Mouse (Mus musculus): ENCODE data around the gene Ska2.
A peak's percentile ranks its signal among the peaks of the same experiment; 100 is the strongest.

Ska2 gene

DNA sequence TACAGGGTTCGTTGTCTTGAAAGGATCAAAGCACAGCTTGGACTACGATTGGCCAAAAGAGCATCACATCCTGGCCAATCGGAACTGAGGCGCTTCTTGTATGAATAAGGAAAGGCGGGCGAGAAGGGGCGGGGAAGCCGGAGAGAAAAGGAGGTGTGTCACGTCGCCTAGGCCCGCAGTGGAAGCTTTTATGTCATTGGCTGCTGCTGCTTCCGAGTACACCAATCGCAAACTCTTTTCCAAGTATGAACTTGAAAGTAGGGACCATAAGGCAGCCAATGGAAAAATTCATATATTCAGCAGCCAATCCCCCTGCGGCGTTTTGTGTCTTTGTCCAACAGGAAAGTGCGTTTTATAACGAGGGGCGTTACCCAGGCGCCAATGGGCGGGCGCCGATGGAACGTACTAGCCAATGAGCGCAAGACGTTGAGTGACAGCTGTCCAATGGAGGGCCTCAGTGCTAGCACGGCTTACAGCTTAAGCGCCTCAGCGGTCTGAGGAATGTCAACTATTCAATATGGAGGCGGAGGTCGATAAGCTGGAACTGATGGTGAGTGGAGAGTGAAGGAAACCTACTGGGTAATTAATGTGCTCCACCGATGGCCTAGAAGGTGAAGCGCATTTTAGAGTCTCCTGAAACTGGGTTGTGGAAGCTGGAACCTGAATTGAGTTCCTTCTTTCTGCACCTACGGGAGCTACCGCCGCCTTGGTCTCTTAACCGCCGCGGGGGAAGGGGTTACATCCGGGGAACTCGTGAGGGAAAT is at the start of gene Ska2:
Gene Ska2, plus strand, starts transcription at position 480 of the 764 bp plus-strand sequence.
- DNase-seq (ENCODE audit: low read depth, low spot score): peak; percentile 100

GRCm38 (mm10) chr11:87060410-87060809 is 48.6 kb upstream of the Ska2 start:
- DNase-seq (ENCODE audit: low read depth, low spot score): no peak

DNA sequence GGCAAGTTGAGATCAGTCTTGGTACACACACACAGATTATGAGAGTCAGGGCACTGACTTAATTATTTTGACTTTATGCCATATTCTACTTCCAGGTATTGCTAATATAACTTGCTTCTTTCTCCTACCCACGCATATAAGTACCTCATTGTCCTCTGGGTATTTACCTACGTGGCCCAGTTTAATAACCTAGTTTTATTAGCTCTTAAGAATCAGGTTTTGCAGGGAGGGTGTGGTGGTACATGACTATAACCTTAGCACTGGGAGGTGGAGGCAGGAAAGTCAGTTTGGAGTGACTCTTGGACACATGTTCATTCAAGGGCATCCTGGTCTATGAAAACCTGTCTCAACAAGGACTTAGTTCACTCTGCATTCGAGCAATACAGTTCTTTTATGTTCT is 46.9 kb upstream of the Ska2 start:
- DNase-seq (ENCODE audit: low read depth, low spot score): no peak

GRCm38 (mm10) chr11:87073343-87073865 is 35.6 kb upstream of the Ska2 start:
- DNase-seq (ENCODE audit: low read depth, low spot score): peak; percentile 38

- peak; percentile 84 for DNase-seq (ENCODE audit: low read depth, low spot score)
Measured at GRCm38 (mm10) chr11:87073866-87074440, 35.1 kb upstream of the Ska2 start, which contains the start of gene Gdpd1. Gene Gdpd1, minus strand, starts transcription at chr11:87074062.

DNA sequence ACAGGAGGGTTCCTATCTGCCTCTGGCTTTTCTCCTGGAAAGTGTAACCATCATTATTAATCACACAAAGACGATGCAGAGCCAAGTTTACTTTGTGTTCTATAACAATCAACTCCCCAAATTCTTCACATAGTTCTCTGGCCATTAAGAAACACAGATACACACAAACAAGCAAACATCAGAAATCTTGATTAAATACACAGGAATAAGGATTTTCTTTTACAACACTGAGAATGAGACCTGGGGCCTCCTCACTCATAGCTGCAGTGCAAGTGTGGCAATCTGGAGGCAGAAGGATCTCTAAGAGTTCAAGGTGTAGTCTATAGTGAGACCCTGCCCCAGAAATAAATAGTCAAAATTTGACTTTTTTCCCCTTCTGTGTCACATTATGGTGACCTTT is 25.3 kb upstream of the Ska2 start:
- DNase-seq (ENCODE audit: low read depth, low spot score): no peak

DNA sequence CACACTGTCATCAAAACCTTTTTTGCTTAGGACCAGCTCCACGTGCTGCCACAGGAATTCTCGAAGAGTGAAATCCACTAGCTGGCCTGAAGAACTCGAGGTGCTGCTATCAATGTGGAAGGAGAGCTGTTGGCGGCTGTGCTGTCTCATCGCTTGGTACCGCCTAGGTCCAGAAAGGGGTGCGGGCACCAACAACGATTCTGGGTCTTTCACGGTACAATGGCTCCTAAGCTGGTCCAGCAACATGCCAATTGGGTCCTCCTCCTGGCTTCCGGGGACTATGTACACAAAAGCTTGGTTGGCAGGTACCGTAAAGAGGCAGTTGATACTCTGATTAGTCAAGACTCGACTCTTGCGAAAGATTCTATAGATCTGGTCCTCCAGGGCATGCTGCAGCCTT is 23.6 kb upstream of the Ska2 start:
- no peak for DNase-seq (ENCODE audit: low read depth, low spot score)

DNA sequence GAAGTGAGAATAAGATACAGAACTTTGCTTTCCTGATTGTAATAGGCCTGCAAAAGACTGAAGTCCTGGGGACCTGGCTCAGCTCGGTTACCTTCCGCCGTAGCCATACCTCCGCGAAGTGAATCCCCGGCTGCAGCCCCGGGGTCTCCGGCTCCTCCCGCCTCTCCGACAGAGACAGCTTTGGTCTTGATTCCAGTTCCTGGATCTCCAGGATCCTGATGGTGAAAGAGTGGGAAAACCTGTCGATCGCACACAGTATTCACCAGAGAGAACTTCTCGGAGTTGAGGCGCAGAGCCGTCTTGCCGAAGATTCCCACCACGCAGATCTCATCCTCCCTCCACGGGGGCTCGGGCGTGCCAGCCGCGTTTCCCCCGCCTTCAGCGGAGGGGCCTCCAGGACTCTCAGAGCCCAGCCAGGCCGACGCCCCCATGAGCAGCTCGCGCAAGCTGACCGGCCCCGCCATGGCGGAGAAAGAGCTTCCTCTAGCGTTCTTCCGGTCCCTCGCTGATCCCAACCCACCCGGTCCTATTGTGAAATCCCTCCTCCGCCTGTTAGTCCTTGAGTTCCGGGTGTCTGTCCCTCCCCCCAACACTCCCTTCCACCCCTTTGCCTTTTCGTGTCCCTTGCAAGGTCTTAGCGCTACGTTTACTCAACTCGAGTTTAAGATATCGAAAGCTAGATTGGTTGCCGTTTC is 22.6 kb upstream of the Ska2 start, which contains the start of gene Smg8:
Gene Smg8, minus strand, starts transcription at position 485 of the 695 bp plus-strand sequence.
- peak; percentile 87 for DNase-seq (ENCODE audit: low read depth, low spot score)

DNA sequence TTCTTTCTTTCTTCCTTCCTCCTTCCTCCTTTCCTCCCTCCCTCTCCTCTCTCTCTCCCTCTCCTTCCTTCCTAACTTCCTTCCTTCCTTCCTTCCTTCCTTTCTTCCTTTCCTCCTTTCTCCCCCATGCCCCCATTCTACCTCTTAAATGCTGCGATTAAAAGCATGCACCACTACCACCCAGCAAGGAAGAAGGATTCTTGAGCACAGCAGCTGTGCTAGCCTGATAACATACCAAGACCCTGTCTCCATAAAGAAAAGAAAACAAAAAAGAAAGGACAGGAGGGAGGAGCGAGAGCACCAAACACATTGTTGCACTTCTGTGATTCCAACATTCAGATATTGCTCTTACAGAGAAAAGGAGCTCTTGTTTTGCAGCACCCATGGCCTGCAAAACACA is 21.9 kb upstream of the Ska2 start:
- DNase-seq (ENCODE audit: low read depth, low spot score): no peak

DNA sequence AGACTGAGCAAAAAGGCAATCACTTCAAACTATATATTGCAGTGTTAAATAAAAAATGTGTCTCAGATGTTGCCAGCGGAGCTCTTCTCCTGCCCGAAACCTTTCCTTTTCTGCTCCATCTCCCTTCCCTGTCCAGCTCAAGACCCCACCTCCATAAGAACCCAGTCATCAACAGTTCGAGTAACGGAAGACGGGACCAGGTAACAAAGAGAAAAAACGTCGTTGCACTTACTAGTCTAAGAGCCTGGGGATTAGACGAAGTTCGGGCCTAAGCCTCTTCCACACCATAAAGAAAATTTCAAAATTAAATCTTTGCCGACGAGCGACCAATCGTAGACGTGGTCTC is 652 bp upstream of the Ska2 start, which contains the start of gene Prr11:
Gene Prr11, minus strand, starts transcription at position 300 of the 346 bp plus-strand sequence.
- no peak for DNase-seq (ENCODE audit: low read depth, low spot score)

- DNase-seq (ENCODE audit: low read depth, low spot score): no peak
Measured at GRCm38 (mm10) chr11:87109519-87110171, 611 bp downstream of the Ska2 start.

GRCm38 (mm10) chr11:87110172-87110909 is 1.3 kb downstream of the Ska2 start:
- DNase-seq (ENCODE audit: low read depth, low spot score): no peak

- no peak for DNase-seq (ENCODE audit: low read depth, low spot score)
Measured at GRCm38 (mm10) chr11:87121864-87122263, 12.8 kb downstream of the Ska2 start.

- no peak for DNase-seq (ENCODE audit: low read depth, low spot score)
Measured at GRCm38 (mm10) chr11:87125562-87125961, 16.5 kb downstream of the Ska2 start.

DNA sequence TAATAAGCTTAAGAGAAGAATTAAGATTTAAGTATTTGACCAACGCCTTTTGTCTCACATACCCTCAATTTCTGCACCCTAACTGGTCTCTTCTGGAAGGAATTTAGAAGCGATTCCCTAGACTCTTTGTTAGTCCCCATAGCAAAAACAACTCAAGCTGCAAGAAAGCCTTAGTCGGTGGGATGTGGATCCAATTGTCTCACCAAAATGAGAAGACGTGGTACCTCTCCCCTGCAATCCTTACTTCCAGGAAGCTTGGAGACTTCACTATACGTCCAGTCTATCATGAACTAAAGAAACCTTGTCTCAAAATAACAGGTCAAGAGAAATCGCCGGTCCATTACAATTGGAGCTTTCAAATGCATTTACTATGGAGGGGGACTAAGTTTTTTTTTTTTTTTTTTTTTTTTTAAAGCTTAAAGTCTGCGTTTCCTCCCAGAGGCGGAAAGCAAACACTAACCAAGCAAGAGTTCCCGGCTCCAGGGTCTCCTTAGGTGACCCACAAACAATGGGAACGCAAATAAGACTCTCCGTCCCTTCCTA is 17.3 kb downstream of the Ska2 start:
- no peak for DNase-seq (ENCODE audit: low read depth, low spot score)

DNA sequence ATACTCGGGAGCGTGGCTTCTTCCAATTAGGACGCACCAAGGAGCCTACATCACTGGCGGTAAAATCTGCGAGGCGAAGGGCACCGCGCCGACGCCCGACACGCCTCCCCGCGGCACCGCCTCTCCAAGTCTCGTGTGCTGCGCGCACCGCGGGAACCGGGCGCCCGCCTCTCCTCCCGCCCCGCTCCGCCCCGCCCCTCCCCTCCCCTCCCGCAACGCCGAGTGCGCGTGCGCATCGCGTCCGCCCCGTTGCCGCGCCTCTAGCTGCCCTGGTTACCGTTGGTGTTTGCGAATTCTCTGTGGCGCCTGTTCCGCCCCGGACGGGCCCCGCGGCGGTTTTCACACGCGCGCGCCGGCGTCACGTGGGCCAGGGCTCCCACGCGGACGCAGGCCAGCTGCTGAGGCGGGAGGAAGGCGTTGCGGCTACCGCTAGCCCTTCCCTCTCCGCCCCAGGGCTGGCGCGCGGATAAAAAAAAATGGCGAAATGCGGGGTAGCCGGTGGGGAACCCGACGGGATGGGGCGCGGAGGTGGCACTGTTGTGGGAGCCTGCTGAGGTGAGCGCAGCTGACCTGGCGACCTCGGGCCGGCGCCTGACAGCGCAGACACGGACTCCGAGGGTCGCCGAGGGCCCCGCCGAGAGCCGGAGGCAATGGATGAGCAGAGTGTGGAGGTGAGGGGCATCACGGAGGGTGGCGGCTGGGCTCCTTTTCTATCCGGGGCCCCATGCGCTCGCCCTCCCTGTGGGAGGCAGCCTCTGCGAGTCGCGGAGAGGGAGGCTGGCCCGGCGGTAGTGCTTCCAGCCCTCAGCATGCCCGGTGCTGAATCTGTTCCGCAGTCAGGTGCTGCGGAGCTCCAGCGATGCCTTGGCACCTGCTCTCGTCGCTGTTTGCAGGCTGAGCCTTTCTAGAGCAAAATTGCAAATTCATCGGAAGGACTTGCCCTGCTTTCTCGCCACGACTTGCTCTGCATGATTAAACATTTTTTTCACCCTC is 18.1 kb downstream of the Ska2 start, which contains the start of gene Trim37:
Gene Trim37, plus strand, starts transcription at position 254 of the 993 bp plus-strand sequence.
- peak; percentile 95 for DNase-seq (ENCODE audit: low read depth, low spot score)

DNA sequence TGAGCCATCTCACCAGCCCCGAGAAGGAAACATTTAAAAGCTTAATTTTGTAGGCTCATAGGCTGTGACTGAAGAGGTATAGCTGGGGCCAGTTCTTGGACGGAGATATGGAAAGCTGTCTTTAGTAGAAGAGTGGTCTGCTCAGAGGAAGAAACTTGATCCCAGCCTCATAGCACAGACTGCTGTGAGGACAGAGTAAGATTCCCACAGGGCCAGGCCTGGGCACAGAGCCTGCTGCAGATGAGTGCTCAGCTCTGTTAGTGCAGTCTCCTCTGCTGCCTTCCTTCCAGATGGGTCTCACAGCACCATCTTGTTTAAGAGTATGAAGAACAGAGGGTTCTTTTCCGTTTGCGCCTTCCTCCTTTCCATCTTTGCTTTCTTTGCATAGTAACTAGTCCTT is 27.2 kb downstream of the Ska2 start:
- DNase-seq (ENCODE audit: low read depth, low spot score): no peak

DNA sequence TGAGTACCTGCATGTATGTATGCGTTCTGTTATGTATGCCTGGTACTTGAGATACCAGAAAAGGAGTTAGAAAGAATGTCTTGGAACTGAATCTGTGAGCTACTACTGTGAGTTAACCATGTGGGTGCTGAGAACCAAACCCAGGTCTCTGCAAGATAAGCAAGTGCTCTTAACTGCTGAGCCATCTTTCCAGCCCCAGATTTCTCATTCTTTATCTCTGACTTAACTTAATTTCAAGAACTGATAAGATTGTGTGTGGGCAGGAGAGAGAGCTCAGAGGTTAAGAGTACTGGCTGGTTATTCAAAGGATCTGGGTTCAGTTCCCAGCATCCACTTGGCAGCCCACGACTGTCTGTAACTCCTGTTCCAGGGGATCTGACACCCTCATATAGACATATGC is 49.0 kb downstream of the Ska2 start:
- no peak for DNase-seq (ENCODE audit: low read depth, low spot score)

DNA sequence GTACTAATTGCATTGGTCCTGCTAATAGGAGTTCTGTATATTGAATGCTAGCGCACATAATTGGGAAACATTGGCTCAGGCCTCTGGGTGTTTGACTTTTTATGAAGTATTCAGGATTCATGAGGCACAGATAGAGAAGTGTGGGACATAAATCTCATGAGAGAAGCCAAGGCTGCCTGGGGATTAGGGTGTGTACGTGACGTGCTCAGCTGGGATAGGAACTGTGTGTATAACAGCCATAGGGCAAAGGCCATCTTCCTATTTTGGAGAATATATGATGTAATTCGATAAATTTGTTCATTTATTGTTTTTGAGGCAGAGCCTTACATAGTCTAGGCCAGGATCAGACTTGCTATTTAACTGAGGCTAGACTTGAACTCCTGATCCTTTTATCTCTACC is 53.7 kb downstream of the Ska2 start:
- DNase-seq (ENCODE audit: low read depth, low spot score): no peak

DNA sequence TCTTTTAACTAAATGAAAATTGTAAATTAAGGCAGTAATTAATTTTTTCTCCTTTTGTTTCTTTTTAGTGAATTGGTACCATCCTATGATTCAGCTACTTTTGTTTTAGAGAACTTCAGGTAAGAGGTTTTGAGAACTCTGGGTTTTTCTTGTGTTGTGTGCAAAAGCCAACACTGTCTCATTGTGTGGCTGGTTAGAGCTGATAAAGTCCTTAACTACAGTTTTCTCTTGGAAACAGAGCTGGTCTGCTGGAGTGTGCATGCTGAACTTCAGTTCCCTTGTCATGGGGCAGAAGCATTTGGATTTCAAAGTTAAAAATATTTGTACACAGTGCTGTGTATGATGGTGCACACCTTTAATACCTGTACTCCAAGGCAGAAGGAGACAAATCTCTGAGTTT is 54.7 kb downstream of the Ska2 start:
- DNase-seq (ENCODE audit: low read depth, low spot score): no peak
